Mouse (Mus musculus): ENCODE data around the gene Pacsin2. TPM values are rescaled to one million over a fixed set of nuclear protein-coding genes. Genes with fewer than 3 reads are reported as not detected.
"Not testable (repeated sequence)": the region's sequence is repeated elsewhere in the genome, so short reads cannot be mapped to it uniquely, and the experiment has no call there.

Gene Pacsin2
- total RNA-seq, 2 experiments from 2014 or later, result 101 to 106 TPM

DNA sequence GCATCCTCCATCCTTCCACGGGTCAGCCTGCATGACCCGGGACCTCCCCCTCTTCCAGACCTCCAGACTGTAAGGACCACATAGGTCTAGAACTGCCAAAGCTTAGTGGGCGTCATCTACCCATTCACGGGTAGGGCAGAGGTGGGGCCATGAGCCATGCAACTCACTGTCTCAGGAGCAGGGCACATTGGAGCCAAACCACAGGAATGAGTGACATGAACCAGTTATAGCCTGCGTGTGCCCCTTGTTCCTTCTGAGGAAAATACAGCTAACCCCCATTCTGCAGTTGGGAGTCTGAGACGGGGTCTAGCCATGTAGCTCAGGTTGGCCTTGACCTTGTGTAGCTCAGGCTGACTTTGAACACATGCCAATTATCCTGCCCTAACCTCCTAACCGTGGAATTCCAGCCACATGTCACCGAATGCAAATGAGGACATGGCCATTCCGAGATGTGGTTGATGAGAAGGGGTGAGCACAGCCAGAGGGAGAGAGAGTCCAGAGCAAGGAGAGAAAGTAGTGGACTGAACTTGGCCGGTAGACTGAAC is 16.9 kb upstream of the Pacsin2 start:
- no peak for DNase-seq (ENCODE audit: low spot score in 2 of 2)

DNA sequence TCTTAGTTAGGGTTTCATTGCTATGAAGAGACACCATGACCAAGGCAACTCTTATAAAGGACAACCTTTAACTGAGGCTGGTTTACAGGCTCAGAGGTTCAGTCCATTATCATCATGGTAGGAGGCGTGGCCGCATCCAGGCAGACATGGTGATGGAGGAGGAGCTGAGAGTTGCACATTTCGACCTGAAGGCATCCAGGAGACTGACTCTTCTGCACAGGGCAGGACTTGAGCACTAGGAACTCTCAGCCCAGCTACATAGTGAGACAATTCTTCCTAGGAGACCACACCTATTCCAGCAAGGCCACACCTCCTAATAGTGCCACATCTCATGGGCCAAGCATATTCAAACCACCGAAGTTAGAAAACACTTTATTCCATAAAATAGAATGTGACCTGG is 15.4 kb upstream of the Pacsin2 start:
- no peak for DNase-seq (ENCODE audit: low spot score in 2 of 2)

DNA sequence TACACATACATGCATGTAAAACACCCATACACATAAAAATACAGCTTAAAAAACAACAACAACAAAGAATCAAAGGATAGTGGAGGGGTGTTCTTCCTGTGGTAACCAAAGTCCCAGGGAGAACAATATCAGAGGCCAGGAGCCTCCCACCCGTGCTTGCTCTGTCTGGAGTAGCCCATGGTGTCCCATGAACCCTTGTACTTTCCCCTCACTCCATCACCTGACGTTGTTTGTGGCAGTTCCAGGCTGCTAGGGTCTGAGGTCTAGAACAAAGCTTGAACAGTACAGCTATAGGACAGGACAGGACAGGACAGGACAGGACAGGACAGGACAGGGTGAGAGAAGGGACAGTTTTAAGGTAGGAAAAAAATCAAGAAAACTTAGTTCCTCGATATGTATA is 13.7 kb upstream of the Pacsin2 start:
- no peak for DNase-seq (ENCODE audit: low spot score in 2 of 2)

DNA sequence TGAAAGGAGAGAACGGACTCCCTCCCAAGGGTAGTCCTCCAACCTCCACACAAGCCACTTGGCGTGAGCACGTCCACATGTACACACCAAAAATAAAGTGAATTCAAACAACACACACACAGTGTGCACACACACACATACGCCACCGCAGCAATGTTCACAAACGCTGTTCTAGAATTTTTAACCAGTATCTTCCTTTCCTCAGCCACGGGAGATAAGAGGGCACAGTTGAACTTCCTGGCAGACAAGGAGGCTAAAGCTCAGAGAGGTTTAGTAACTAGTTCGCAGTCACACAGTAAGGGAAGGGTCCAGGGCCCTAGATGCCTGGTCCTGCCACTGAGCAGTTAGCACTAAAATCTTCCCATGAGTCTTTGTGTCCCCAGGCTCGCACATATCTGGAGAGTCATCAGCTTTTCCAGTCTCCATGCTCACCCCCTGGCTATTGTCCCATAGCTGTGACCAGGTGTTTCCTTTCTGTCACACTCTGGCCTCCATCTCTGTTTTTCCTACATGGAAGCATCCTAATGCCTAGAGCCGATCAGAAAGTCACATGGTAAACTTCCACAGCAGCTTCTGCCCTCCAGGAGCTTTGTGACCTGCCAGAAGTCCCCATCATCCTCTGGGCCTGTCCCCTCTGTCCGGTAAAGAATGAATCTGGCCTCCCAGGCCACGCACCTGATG is 12.3 kb upstream of the Pacsin2 start:
- DNase-seq (ENCODE audit: low spot score in 2 of 2), result no peak

DNA sequence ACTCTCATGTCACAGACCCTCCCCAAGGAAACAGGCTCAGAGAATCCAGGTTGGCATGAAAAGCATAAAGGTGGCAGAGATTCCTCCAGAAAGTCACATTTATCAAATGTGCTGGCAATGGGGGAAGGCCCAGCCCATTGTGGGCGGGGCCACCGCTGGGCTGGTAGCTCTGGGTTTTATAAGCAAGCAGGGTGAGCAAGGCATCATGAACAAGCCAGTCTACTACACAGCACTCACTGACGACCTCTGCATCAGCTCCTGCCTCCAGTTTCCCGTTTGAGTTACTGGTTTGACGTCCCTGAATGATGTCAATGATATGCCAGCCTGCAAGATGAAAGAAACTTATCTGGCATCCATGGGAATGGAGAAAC is 10.0 kb upstream of the Pacsin2 start:
- no peak for DNase-seq (ENCODE audit: low spot score in 2 of 2)

DNA sequence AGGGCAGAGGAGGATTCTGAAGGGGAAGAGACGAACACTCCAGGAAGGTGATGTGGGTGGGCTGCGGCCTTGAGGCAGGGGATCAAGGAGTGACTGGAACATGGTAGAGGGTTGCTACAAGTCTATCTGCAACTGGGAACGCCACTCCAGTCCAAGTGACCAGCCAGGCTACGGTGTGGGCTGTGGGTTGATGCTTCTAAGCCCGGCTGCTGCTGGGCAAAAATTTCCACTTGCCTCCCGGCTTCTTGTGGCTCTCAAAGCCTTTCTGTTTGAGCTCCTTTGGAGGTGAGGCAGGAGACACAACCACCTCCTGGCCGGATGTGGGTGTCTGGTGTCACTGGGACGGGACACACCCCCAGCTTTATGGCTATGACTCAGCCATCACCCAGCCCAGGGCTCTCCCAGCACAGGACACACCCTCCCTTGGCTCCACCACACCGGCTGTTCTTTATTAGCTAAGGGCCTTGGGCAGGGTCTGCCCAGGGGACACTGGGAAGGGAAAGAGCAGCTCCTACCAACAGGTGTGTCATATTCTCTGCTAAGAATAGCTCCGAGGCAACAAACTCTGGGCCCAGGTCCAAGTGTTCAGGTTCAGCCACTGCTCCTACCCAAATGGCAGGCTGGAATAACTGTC is 9.5 kb upstream of the Pacsin2 start:
- DNase-seq (ENCODE audit: low spot score in 2 of 2), result no peak

DNA sequence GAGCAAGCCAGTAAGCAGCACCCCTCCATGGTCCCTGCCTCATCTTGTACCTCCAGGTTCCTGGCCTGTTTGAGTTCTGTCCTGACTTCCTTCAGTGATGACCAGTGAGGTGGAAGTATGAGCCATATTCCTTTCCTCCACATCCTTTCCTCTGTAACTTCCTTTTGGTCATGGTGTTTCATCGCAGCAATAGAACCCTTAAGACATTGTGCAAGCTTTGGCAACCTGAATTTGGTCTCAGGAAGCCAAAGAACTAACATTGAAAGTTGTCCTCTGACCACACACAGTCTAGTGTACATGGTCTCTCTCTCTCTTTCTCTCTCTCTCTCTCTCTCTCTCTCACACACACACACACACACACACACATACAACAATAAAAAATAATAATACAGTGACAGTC is 8.8 kb upstream of the Pacsin2 start:
- no peak for DNase-seq (ENCODE audit: low spot score in 2 of 2)

DNA sequence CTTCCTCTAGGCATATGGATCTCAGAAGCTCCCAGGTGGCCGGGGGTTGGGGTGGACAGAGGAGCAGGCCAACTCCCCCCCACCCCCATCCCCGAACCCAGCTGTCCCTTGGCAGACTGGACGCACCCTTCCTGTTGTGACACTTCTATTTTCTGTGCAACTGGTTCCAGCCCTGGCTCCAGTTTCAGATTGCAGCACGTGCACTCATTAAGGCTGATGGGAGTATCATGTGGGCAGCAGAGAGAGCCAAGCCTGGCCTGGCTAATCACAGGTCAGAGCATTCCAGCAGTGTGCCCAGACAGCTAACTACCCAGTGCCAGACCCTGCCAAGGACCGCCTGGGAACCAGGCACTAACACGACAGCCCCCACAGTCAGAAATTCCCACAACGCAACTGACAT is 7.1 kb upstream of the Pacsin2 start:
- DNase-seq (ENCODE audit: low spot score in 2 of 2), result no peak

DNA sequence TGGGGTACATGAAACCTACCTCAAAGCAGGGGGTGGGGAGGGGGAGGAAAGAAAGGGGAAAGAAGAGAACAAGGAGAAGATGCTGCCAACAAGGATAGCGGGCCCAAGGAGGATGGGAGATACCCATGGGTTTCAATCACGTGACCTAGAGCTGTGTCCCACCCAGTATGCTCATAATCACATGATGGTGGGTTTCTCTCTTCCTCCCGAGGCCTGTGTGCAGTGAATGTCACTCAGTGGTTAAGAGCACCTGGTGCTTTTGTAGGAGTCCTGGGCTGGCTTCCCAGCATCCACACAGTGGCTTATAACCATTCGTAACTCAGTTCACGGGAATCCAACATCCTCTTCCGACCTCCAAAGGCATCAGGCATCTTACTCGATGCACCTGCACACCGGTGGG is 6.0 kb upstream of the Pacsin2 start:
- DNase-seq (ENCODE audit: low spot score in 2 of 2), result no peak

DNA sequence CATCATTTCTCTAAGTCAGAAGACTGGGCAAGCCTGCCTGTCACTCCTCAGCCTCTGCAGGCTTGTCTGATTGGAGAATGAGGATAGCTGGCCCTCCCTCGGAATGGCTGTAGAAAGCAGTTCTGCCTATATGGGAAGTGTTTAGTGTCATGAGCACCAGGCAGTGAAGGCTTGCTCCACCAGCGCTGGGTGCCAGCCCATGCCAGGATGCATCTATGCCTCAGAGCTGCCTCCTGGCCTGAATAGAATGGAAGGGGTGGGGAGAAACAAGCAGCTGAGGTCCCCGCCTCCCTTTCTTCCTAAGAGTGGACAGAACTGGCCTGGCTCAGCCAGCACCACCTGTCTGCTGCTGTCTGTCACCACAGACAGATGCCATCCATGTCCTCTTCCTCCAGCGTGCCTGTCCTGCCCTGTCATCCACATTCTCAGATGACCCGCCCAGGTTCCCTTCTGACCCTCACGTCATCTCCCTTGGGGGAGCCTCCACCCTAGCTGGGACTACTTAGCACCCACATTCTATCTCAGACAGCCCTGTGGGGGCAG is 4.9 kb upstream of the Pacsin2 start:
- DNase-seq (ENCODE audit: low spot score in 2 of 2), result no peak

DNA sequence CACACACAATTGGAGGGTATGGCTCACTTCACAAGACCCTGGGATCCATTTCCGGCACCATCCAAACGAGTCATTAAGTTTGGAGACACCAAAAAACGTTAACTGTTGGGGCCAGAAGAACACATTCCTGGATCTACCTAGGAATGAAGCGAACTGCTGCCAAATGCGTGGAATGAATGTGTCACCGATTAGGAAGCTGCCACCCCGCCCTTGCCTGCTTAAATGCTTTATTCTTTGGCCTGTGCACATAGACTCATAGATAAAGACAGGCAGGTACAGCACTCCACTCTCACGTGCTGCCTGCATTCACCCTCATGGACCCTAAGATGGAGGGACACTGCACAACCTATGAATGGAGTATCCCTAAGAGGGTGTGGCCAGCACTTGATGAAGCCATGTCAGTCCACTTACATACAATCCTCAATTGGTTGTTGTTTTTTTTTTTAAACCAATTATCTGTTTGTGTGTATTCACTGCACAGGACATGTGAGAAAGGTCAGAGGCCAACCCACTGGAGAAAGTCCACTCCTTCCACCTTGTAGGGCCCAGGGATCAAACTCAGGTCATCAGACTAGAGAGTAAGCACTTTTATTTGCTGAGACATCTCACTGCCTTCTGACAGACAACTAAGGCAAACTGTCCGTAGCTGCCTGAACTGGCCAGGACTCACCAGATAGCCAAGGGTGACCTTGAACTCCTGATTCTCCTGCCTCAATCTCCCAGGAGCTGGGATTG is 3.0 kb upstream of the Pacsin2 start:
- DNase-seq (ENCODE audit: low spot score in 2 of 2), result no peak

DNA sequence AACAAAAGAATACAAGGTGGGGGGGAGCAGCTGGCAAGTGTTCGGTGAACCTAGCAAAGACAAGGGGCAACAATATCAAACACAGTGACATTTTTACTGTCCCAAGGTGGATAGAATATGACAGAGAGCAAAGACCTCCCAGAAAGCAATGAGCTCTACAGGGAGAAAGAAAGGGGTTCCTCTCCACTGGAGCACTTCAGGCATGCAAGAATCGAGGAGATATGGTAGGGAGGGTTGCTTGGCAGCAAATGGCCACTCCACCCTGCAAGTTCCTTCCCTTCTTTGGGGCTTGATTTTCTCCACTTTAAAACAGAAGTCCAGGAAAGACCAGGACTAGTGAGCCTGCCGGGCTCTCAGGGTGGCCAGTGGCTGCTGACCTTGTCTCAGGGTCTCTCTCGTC is 1.9 kb upstream of the Pacsin2 start:
- DNase-seq (ENCODE audit: low spot score in 2 of 2), result no peak

DNA sequence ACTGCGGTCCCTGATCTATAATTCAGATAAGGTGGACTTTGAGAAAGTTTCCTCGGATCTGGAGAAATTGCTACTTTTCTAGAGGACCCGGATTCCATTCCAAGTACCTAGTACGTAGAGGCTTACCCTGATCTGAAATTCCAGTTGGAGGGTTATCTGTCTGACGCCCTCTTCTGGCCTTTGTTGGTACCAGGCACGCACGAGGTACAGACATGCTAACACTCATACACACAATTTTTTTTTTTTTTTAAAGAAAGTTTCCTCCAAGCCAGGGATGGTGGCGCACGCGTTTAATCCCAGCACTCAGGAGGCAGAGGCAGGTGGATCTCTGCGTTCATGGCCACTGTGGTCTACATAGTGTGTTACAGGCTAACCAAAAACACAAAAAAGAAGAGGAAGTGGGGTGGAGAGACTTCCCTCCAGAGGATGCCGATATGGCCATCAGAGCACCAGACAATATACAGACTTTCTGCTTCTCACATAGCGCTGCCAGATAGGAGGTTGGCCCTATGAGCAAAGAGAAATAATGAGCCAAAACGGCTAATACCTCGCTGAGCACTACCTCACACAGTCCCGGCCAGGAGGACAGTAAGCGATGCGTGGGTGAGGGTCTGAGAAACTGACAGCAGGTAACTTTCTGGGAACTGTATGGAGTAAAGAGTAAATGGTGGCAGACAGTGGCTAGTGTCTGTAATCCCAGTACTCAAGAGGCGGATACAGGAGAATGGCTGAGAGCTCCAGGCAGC is 672 bp upstream of the Pacsin2 start:
- DNase-seq (ENCODE audit: low spot score in 2 of 2), result no peak

DNA sequence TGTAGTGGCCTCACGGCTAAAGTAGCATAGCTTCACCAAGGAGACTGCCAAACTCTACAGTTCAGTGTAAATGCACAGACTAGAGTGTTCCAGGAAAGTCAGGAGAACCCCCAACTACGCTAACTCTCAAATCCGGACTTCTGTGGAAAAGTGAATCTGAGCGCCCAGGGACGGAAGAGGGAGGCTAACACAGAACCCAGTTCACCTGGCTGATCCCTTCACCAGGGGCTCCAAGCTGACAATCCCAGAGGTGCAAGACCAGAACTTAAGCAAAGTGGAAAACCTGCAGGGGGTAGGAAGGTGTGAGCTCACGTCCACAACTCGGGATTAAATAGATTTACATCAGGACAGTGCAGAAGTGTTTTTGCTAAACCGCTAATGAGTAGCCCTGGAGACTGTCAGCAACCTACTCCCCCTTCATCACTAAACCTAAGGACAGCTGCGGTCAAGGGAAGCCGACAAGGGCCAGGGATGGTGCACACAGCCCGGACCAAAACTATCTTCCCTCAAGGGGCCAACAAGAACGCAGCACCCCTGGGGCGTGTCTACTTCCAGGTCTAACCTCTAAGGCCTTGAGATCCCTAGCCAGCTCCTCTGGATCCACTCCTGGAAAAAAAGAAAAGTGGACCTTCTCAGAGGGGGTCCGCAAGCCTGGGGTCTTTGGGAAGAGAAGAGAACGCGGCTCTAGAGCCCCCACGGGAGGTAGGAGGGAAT is 880 bp downstream of the Pacsin2 start:
- no peak for DNase-seq (ENCODE audit: low spot score in 2 of 2)

DNA sequence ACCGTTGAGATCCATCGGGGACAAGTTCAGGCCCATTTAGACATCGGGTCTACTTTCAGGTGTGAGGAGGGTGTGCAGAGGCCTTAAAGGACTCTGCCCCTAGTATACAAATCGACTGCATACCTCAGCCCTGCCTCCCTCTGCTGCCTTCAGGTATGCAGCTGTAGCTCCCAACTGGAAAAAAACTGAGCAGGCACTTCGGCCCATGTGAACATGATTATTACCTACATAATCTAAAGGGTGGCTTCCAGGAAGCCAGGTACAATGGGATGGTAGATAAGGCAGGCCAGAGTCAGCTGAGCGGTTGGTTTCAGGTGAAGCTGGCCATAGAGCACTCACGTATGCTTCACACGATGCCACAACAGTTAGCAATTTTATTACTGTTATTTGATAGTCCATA is 2.1 kb downstream of the Pacsin2 start:
- DNase-seq (ENCODE audit: low spot score in 2 of 2), result not testable (repeated sequence)

DNA sequence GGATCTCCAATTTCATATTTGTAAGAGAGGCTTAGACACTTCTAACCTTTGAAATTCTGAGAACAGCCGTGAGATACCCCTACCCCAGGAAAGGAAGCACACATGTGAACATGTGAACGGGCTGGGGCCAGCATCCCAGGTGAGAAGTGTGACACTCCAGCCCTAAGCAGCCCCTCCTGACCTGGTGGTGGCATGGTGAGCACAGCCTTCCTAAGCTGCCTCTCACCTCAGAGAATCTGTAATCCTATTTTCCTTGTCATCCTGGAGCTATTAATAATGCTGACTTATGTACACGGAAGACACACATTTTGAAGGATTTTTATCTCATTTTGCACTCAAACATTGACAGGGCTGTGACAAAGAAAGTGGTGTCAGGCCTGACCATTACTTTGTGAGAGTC is 3.5 kb downstream of the Pacsin2 start:
- no peak for DNase-seq (ENCODE audit: low spot score in 2 of 2)

DNA sequence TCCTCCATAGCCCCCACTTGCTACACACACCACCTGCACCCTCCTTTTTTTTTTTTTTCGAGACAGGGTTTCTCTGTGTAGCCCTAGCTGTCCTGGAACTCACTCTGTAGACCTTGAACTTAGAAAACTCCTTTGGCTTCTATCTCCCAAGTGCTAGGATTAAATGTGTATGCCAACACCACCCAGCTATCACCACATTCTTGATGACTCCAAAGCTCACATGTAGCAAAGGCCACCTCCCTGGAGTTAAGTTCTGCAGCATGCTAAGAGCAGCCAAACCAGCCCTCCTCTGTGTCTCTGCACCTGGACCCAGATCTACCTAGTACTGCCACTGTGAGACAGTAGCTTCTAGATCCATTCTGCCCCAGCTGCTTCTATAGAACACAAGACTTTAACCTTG is 6.9 kb downstream of the Pacsin2 start:
- DNase-seq (ENCODE audit: low spot score in 2 of 2), result no peak

DNA sequence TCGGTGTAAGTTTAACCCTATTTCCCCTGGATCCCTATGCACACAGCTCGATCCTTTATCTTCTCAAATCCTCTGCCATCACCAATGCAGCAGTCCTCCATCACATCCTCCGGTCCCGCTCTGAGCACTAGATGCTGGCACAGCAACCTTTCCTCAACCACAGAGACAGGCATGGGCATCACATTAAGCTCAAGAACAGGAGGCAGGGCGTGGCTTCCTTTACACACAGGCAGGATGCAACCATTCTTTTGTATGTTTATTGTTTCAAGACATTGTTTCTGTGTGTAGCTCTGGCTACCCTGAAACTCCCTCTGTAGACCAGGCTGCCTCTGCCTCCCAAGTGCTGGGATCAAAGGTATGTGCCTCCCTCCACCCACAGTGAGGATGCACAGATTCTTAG is 8.8 kb downstream of the Pacsin2 start:
- no peak for DNase-seq (ENCODE audit: low spot score in 2 of 2)

DNA sequence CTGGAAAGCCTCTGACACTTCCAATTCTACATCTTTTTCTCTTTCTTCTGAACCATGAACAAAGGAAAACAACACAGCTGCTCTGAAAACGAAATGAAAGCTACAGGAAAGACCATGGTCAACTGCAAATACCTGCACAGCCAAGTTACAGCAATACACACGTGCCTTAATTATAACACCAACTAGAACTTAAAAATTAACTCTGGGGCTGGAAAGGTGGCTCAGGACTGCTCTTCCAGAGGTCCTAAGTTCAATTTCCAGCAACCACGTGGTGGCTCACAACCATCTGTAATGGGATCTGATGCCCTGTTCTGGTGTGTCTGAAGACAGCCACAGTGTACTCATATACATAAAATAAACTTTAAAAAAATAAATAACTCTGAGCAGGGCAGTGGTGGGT is 9.4 kb downstream of the Pacsin2 start:
- DNase-seq (ENCODE audit: low spot score in 2 of 2), result no peak

DNA sequence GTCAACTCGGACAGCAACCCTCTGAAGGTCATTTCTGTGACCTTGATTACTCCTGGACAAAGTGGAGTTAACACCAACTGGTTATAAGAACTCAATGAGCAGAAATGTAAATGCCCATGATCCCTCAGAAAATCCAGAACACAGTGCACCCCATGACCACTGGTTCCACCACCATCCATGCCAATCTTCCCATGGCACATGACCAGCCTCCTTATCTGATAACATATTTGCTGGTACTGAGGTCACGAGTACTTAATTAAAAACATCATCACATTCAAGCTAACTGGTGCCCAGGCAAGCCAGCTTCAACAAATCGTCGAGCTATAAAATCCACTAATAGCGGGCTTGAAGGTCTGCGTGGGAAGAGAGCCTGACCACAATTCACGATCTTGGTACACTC is 10.0 kb downstream of the Pacsin2 start:
- DNase-seq (ENCODE audit: low spot score in 2 of 2), result no peak

DNA sequence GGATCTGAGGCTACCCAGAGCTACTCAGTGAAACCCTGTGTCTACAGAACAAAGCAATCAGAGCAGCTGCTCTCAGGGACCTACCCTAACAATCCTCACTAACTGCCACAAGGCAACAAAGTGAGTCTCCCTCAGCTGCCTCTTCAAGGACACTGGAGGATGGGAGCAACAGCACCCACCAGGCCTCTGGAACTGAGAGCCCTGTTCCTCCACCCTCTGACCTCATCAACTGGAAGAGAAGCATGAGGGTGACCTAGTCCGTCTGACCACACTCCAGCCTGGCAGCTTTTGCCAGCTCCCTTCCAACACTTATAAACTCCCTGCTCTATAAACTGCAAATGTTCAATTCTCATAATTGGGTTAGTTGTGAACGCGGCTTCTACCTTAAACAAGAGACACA is 10.5 kb downstream of the Pacsin2 start:
- DNase-seq (ENCODE audit: low spot score in 2 of 2), result no peak
